Mouse (Mus musculus) liver, embryonic 18 days (tissue): ENCODE measurements around the gene Acod1. TPM values are rescaled to one million over a fixed set of nuclear protein-coding genes. Genes with fewer than 3 reads are reported as not detected.

Source experiments
- polyA plus RNA-seq: library from polyadenylated mRNA; depleted of rRNA; stranded (reverse); fragments of >200 nt; gene quantifications from 2 replicates; pipeline ENCODE4 v1.2.3, GENCODE M21; 2012; rRNA removed

The Acod1 gene
- polyA plus RNA-seq, result 0.10 TPM in 2 replicates

GRCm38 (mm10) chr14:103046677-103047076, at the start of gene Acod1:
Gene Acod1 (plus strand): TSS chr14:103046977.

GRCm38 (mm10) chr14:103069864-103070611, 23.3 kb downstream of the Acod1 start, which contains the start of gene Cln5:
Gene Cln5 (plus strand): TSS chr14:103070216.

GRCm38 (mm10) chr14:103099238-103099933, 52.6 kb downstream of the Acod1 start, which contains the start of gene Fbxl3:
Gene Fbxl3 (minus strand): TSS chr14:103099566.

Other genes with a start within 250 kb of the Acod1 start
- 5.0 and 5.4 TPM in 2 replicates for gene Kctd12, start 64.3 kb upstream of the Acod1 start, polyA plus RNA-seq
- gene Cln5, start 23.2 kb downstream of the Acod1 start, polyA plus RNA-seq, result 9.1 and 9.5 TPM in 2 replicates
- gene Fbxl3, start 52.6 kb downstream of the Acod1 start, polyA plus RNA-seq, result 27.3 and 28.4 TPM in 2 replicates